Mouse (Mus musculus): ENCODE data around the gene Lima1.

Gene Lima1

DNA sequence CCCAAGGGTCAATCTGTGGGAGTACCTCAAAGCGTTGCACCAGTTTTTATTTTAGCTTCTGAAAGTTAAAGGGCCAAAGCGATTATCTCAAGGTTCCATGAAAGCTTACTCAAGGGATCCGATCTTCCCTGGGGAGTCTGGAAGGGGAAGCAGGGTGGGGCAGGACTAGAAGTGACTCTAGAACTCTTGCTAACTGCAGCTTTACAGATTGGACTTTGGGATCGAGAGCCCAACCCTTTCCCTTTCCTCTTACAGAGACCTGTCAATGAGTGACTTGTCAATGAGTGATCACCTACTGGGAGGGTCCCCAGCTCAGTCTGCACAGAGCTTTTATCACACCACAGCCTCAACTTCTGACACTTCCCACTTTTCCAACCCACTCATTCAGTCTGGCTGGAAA, 7.6 kb downstream of the Lima1 start:
- no peak for DNase-seq (ENCODE audit: low read depth in 2 of 2, low spot score in 2 of 2)

DNA sequence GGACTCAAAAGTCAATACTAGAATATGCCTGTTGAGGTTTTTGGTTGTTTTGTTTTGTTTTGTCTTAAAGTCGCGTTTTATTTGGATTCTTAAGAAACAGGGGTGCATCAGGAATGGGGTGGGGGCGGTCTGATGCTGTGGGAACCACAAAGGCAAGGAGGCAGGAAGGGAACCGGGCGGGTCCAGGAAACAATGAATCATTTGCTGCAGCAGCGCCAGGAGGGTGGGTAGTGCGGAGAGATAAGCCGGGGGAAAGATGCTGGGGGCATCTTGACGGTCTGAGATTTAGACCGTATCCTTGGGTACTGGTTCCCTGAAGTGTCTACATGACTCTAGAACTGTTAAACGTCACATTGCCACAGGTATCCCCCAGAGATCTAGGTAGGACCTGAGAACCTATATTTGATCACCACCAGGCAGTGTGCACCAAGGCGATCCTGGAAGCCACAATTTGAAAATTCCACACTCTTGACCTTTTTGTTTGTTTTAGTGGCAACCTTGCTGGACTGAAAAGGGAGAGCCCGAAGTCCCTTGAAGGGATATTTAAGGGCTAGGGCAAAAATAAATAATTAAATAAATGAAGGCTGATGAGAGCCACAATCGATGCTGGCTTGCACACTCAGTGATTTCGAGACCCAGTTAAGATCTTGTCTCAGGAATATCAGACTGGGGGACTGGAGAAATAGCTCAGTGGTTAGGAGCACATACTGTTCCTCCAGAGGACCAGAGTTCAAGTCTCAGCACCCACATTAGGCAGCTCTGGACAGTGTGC, 8.6 kb downstream of the Lima1 start:
- no peak for DNase-seq (ENCODE audit: low read depth in 2 of 2, low spot score in 2 of 2)

DNA sequence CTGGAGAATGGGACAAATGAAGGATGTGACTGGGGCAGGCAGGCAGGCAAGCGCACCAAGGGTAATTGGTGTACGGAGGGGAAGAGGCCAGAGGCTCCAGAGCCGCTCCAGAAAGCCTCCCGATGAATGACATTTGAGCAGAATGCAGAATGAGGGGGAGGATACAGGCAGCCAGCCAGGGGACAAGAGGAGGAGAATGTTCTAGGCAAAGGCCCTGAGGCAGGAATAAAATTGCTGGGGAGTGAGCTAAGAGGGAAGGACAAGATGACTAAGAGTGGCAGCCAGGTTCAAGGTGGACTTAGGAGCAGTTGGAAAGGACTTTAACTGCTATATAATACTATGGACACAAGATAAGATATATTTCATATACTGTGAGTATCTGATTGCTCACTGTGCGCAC, 9.3 kb downstream of the Lima1 start:
- DNase-seq (ENCODE audit: low read depth in 2 of 2, low spot score in 2 of 2): no peak

DNA sequence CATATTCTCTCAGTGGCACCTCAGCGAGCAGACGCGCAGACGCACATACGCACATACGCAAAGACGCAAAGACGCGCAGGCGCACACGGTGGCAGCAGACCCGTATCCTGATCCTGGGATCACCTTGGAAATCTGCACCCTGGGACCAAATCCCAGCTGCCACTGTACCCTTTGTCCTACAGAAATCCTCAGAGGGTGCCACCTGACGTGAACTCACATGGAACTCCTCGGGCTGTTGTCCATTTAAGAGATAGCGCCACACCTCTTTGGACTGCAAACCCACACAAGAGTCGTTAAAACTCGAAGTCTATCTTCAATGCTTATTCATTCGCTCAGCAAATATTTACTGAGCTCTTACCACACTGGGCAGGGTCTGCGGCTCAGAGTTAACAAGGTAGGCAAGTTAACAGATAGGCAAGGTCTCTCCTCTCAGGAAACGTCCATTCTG, 9.7 kb downstream of the Lima1 start:
- no peak for DNase-seq (ENCODE audit: low read depth in 2 of 2, low spot score in 2 of 2)

DNA sequence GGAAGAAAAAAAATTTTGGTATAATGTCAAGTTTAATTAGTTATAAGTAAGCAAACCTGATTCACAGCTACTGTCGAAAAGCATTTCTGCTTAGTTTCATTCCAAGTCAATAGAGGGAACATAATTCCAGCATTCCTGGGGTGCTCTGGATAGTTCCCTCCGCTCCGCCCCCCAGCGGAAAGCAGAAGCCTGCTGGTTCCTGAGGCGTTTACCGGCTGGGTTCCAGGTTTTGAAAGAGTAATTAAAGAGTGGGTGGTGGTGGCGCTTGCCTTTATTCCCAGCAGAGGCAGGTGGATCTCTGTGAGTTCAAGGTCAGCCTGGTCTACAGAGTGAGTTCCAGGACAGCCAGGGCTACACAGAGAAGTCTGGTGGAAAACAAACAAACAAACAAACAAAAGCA, 10.2 kb downstream of the Lima1 start:
- DNase-seq (ENCODE audit: low read depth in 2 of 2, low spot score in 2 of 2): no peak

DNA sequence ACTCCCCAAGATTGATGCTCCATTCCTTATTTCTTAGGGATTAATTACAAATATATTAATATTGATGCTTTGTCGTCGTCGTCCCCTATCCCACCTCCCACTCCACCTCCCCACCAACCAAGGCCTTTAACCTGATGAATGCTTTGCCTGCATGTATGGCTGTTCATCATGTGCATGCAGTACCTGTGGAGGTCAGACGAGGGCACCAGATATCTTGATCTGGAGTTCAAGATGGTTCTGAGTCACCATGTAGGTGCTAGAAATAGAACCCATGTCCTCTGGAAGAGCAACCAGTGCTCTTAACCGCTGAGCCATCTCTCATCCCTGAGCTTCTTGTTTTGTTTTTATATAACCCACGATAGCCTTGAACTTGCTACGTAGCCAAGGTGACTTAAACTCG, 11.5 kb downstream of the Lima1 start:
- DNase-seq (ENCODE audit: low read depth in 2 of 2, low spot score in 2 of 2): no peak

DNA sequence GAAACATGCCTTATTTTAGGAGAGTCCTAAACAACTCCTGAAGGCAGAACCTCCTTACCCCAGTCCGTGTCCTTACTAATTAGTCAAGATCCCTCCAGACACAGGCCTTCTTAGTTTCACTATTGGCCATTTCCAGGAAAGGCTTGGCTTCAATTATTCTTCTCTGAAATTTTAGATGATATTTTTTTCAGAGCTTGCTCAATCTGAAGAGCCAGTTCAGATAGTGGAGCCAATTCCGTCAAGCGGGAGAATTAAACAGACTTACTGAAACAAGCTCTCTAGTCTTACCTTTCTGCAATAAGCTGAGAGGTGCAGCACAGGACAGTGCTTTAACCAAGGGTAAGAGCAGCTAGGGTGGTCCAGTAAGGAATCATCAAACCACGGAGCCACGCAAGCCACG, 11.9 kb downstream of the Lima1 start:
- DNase-seq (ENCODE audit: low read depth in 2 of 2, low spot score in 2 of 2): no peak

DNA sequence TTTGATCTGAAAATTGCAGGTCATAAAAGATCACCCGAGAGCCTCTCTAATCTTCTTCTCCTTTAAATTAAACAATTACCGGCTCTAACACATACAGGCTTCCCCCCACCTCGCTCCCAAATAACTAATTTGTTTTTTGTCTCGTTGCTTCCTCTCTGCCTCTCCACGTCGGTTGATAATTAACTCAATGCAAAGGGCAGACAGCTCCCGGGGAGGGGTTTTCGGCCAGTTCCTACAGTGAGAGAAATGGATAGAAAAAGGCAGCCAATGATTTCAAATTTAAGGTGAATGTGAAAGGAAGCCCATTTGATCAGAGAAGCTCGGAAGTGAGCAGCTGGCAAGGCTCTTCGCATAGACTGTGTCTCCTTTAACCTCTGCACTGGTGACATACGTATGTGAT, 12.8 kb downstream of the Lima1 start:
- no peak for DNase-seq (ENCODE audit: low read depth in 2 of 2, low spot score in 2 of 2)

DNA sequence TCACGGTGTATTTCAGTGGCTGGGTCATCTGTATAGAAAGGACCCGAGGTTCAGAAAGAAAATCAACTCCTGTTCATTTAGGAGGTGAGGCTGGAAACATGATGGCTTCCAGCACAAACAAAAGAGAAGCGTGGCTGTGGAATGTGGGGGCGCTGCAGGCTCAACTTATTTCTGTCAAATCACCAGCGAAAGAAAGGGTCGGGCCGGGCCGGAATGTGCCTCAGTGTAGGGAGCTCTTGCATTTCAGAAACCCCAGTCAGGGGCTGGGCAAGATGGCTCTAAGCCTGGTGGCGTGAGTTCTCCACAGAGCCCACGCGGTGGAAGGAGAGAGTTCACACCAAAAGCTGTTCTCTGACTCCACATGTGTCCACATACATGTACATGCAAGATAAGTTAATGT, 13.3 kb downstream of the Lima1 start:
- DNase-seq (ENCODE audit: low read depth in 2 of 2, low spot score in 2 of 2): no peak

DNA sequence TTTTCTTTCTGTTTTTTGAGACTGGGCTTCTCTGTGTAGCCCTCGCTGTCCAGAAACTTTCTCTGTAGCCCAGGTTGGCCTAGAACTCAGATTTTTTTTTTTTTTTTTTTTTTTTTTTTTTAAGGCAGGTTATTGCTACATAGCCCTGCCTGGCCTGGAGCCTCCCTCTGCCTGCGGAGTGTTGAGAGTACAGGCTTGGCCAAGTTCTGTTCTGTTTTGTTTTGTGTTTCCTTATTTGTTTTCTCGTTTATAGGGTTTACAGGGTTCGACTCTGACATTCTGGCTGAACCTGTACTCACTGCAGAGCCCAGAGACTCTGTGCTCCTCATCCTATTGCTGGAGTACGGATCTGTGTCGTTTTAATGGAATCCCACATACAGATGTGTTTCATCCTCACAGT, 13.7 kb downstream of the Lima1 start:
- DNase-seq (ENCODE audit: low read depth in 2 of 2, low spot score in 2 of 2): no peak

DNA sequence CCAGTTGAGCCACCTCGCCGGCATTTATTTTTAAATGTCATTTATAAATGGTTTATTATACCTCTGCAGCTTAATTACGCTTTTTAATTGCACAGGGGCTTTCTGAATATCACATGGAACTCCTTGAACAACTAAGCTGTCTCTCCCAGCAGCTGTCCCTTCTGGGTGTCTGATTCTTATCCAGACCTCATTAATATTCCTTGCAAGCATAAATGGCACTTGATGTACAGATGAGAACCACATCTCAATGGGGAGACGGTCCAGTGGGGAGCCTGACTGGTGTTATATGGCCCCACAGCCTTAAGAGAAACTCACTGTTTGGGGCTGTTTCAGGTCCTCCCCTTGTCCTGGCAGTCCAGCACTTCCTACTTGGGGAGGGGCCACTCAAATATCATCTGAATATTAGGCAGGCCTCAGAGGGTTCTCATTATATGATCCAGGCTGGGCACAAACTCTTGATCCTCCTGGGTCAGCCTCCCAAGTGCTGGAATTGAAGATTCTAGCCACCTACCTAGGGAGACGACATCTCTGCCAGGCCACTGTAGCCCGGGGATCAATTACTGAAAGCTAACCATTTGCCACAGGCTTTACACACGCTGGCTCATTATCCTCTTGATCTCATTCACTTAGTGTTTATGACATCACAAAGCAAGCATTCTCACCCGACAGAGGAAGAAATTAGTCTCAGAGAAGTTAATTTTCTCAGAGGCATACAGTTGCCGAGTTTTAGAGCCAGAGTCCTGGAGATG, 15.4 kb downstream of the Lima1 start:
- DNase-seq (ENCODE audit: low read depth in 2 of 2, low spot score in 2 of 2): no peak

DNA sequence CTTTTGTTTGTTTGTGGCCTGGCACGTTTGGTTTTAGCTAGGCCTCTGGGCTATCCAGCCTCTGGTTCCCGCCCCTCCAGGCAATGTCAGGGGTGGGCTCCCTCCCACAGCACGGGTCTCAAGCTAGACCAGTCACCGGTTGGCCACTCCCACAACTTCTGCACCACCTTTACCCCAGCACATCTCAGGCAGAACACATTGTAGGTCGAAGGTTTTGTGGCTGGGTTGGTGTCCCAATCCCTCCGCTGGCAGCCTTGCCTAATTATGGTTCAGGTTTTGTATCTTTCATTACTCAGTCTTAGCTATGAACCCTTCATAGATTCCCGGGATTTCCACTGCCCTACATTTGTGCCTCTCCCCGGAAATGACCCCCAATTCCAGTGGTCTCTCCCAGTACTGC, 17.8 kb downstream of the Lima1 start:
- no peak for DNase-seq (ENCODE audit: low read depth in 2 of 2, low spot score in 2 of 2)

DNA sequence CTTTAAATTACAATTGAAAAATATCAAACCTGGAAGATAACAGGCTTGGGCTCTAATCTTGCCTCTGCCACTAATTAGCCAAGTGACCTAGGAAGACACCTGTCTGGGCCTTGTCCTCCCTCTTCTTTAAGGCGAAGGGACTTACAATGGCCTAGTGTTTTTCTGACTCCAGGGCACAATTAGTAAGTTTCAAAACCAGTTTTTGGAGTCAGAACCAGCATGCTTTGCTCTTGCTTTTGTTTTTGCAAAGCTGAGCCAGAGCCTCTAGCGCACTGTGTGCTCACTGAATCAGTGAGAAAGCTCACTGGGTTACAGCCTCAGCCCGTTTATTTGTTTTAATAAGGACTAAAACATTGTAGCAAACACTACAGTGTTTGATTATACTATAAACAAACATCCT, 20.1 kb downstream of the Lima1 start:
- DNase-seq (ENCODE audit: low read depth in 2 of 2, low spot score in 2 of 2): no peak

DNA sequence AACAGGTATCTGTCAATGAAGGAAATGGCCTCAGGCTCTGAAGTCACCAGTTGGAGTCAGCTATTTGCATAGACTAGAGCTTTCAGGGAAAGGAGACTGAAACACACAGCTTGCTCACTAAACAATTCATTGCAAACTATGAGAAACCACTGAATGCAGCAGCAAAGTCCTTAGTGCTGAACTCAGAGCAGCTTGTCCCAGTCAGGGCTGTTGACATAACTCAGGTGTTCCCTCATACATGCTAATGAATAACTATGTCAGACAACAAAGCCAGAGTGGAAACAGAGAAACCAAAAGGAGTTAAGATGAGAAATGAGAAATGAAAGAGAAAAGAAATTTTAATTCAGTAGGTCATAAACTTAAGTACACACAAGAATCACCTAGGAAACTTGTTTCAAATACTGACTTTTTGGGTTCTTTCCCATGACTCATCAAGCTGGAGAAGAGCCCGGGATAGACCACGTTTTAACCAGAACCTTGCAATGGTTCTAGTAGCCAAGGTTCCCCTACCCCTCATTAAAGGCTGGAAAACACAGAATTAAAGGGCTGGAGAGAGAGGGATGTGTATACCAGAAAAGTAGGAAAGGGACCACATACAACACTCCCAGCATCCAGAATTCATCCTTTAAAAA, 22.5 kb downstream of the Lima1 start:
- DNase-seq (ENCODE audit: low read depth in 2 of 2, low spot score in 2 of 2): no peak

DNA sequence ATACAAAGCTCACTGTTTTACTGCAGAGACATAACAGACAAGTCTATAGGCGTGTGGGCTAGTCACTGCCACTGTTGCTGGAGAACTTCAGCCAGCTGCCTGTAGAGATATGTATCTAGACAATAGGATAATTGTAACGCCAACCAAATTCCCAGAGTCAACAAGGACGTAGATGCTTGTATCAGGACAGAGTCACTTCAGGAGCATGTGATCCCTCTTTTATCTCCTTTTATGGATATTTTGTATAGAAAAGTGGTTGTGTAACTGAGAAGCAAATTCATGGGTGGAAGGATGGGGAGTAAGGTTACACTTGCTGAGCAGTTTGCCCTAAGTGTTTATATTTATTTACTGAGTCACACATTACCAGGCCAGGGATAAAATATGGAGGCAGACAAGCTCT, 25.0 kb downstream of the Lima1 start:
- no peak for DNase-seq (ENCODE audit: low read depth in 2 of 2, low spot score in 2 of 2)

DNA sequence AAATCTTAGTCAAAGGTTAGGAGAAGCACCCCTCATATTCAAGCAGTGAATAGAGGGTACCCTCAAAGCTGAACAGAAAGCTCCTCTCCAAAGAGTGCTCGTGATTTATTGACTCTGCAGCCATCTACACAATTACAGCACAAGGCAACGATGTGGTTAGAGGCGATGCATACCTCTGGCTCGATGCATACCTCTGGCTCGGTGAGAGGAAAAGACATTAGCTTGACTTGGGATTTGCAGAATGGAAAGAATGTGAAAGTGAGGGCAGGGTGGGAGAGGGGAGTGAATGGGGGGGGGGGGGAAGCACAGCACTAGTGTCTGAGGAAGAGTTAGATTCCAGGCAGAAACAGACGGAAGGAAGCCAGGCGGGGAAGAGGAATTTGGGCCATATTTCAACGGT, 27.3 kb downstream of the Lima1 start:
- DNase-seq (ENCODE audit: low read depth in 2 of 2, low spot score in 2 of 2): no peak

DNA sequence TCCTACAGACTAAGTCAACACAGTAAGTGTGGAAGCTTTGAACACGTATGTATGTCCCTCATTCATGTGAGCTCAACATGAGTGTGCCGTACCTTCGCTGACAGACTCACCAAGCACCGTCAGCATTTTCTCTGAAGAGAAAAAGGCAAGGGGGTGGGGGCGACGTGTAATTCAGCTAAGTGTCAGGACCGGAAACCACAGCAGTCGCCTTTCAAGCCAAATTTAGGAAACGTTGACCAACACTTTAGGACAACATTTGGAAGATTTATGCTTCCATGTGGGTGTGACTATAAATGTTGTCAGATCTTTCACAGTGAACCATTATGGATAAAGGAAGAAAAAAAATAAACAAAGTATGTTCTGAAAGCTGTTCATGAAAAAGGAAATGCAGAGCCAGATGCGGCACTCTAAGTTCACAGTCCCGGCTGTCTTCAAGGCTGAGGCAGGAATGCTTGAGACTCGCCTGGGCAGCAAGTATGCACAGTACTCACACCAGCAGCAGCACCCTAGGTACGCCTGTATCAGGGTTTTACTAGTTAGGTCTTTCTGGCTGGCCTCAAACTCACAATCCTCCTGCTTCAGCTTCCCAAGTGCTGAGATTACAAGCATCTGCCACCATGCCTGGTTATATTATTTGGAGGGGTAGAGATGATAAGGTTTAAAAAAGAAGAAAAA, 27.9 kb downstream of the Lima1 start:
- no peak for DNase-seq (ENCODE audit: low read depth in 2 of 2, low spot score in 2 of 2)

DNA sequence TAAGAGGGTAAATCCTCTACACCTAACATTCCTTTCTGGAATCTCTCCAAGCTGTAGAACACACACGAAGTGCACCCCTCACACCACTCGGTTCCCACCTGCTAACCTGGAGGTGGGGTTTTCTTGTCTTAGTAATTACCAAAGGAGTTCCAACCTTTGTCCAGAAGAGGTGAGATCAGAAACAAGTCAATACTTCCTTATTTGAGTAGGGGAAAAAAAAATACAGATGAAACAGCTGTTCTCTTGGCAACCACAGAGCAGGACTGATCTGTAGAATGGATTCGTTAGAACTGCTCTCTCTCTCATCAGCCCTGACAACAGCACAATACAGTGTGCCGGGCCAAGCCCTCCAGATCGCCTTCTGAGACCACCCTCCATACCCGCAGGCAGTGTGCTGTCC, 28.6 kb downstream of the Lima1 start:
- no peak for DNase-seq (ENCODE audit: low read depth in 2 of 2, low spot score in 2 of 2)

DNA sequence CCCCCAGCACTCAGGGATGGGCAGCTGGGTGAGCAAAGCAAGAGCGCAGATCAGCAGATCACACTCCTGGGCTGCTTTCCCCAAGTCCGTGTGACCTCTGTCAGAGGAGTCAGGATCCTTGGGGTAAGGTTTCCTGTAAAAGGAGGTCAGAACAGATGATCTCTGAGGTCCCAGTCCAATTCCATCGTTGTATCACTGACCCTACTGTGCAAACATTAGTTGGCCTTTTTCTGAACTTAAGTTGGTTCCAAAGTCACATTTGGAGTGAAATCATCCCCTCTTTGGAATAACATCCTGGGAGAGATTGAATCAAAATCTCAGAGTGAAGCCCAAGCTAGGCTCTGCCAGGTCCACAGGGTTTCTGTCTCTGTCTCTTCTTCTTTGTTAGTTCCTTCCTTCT, 31.4 kb downstream of the Lima1 start:
- DNase-seq (ENCODE audit: low read depth in 2 of 2, low spot score in 2 of 2): no peak

DNA sequence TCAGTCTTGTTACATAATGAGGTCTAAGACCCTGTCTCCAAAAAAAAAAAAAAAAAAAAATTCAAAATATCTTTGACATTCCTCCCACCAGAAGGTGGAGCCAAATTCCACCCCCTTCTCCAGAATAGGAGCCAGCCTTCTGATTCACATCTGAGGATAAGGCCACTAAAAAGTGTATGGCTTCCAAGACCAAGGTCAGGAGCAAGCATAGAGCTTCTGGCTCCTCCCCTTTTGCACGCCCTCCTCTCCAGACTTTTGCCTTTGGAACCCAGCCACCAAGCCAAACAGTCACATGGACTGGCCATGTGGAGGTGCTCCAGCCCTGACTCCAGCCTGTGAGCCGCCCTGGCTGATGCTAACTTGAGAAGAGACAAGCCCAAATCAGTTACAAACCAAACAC, 35.3 kb downstream of the Lima1 start:
- DNase-seq (ENCODE audit: low read depth in 2 of 2, low spot score in 2 of 2): no peak

DNA sequence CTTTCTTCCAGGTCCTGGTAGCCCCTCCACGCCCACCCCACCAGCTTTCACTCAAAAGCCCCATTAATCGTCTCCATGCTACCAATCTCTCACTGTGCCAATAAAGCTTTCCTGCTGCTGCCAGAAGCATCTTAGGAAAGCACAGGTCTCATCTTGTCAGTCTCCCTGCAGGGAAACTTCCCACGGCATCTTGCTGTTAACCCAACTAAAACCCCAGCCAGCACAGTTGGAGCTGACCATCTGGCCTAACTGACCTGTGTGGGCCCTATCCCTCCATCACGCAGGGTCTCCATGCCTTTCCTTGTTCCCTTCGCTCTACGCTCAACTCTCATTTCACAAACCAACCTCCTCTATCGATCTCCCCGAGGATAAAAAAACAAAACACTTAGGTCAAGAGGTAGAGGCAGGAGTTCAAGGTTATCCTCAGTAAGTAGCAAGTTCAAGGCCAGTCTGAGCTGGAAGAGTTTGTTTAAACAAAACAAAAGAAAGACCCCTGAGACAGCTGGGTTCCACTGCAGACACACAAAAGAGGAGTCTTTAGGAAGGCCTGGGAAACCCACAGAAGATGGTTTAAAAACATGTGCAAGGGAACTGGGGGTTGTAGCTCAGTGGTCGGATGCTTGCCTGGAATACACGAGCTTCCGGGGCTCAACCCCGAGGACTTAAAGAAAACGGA, 36.0 kb downstream of the Lima1 start:
- DNase-seq (ENCODE audit: low read depth in 2 of 2, low spot score in 2 of 2): no peak

Measured in CD8-positive naive resting alpha-beta T cell, adult 2 months (primary cell).